19 mouse cellular contexts compared by ENCODE assay signal in the genomic region with DNA sequence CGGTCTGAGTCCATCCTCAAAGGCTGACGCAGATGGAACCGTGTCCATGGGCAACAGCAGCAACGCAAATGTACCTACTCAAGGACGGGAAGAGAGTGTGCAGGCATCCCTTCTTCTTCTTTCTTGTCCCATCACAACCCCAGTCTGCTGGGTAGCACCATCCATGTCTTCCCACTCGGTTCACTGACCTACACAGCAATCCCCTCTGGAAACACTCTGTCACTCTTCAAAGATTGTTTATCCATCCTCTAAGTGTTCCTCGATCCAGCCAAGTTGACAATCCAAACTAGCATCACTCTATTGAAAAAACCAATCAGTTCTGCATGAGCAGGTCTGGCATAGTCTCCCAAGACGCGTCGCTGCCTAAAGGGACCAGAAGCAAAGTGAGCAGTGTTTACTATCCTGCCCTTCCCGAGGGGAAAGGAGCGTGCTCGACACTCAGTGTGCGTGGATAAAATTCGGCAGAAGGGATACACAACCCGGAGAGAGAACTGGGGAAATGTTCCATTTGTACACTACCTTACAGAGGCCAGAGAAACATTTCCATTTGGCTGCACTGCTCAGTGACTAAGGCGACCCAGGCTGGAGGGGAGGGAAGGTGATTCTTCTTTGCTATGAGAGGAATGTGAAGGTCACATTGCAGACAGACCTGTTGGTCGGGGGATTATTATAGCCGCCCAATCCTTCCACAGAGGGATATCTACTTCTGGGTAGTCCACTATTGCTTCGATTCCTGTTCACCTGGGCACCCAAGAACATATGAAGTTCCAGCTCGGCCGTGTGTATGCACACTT. TPM values are rescaled to one million over a fixed set of nuclear protein-coding genes. Genes with fewer than 3 reads are reported as not detected.
"Had no signal": no experiment of that assay in that cellular context is flagged by ENCODE, and none has a peak within 500 bp of the region (broad histone marks: within the 10 kb centered on the region; RNA-seq: fewer than 3 reads in every experiment).

No protein-coding gene starts in this region.

- DNase-seq: liver; liver, embryonic 13.5 days; liver, postnatal 0 days; right cerebral cortex, postnatal 4 days; spleen, adult 18-20 months; thymus, adult 18-20 months; thymus, postnatal 14 days had no signal

- H3K9ac ChIP-seq: limb, embryonic 12.5 days; liver, embryonic 13.5 days; liver, postnatal 0 days; midbrain, embryonic 13.5 days had no signal

- H3K9me3 ChIP-seq: liver, embryonic 13.5 days; midbrain, embryonic 13.5 days had no signal

- H3K4me3 ChIP-seq: layer of hippocampus, adult 2 months; limb, embryonic 12.5 days; liver, embryonic 13.5 days; midbrain, embryonic 13.5 days had no signal

- H3K36me3 ChIP-seq: limb, embryonic 12.5 days; liver, embryonic 13.5 days; midbrain, embryonic 13.5 days had no signal

- H3K4me1 ChIP-seq: liver, embryonic 13.5 days; midbrain, embryonic 13.5 days had no signal

- H3K27me3 ChIP-seq: limb, embryonic 12.5 days; liver, embryonic 13.5 days; midbrain, embryonic 13.5 days had no signal

- ATAC-seq: hindbrain, embryonic 16.5 days; inflammation-experienced regulatory T-cells, adult 6 months; liver, postnatal 0 days; midbrain, embryonic 13.5 days had no signal

- H3K27ac ChIP-seq: layer of hippocampus, adult 2 months; limb, embryonic 12.5 days; liver, embryonic 13.5 days; macrophage; midbrain, embryonic 13.5 days had no signal

- H3K4me2 ChIP-seq: limb, embryonic 12.5 days; liver, embryonic 13.5 days; midbrain, embryonic 13.5 days had no signal

RNA-seq across cellular contexts. Expression of gene Tmem174, which starts 10.8 kb away (rescaled TPM):
- total RNA-seq: layer of hippocampus, postnatal 10 days; left cerebral cortex, postnatal 36 days; midbrain, postnatal 0 days had no signal
- polyA plus RNA-seq: inflammation-experienced regulatory T-cells, adult 6 months; limb, embryonic 12.5 days; liver, embryonic 13.5 days; liver, postnatal 0 days; lung, embryonic 16.5 days; macrophage; midbrain, embryonic 13.5 days; midbrain, postnatal 0 days; neural tube, embryonic 14.5 days; stomach, embryonic 14.5 days had no signal

RNA-seq across cellular contexts. Expression of gene Tmem171, which starts 46.7 kb away (rescaled TPM):
- total RNA-seq: layer of hippocampus, postnatal 10 days; left cerebral cortex, postnatal 36 days; midbrain, postnatal 0 days had no signal
- polyA plus RNA-seq: liver, embryonic 13.5 days; midbrain, embryonic 13.5 days; midbrain, postnatal 0 days; neural tube, embryonic 14.5 days had no signal
